Mouse (Mus musculus) C2C12 (cell line): ENCODE results near the gene Snca. TPM values are rescaled to one million over a fixed set of nuclear protein-coding genes. Genes with fewer than 3 reads are reported as not detected.

ENCODE experiments used
- H3K27me3 ChIP-seq: one replicate; pipeline ENCODE4 v1.6.1; 2011; ENCODE audit not compliant: control insufficient read depth, insufficient read depth, insufficient read length
- H3K36me3 ChIP-seq: one replicate; pipeline ENCODE4 v1.6.1; 2011; ENCODE audit not compliant: control insufficient read depth, insufficient read depth
- H3K4me3 ChIP-seq: one replicate; pipeline ENCODE4 v1.5.1; 2011; ENCODE audit warnings: mild to moderate bottlenecking, control low read depth; ENCODE audit not compliant: poor library complexity, insufficient read depth, severe bottlenecking
- H3K79me2 ChIP-seq: one replicate; pipeline ENCODE4 v1.6.1; 2011; ENCODE audit not compliant: control insufficient read depth, insufficient read depth
- H3K79me3 ChIP-seq: one replicate; pipeline ENCODE4 v1.6.1; 2011; ENCODE audit warnings: low read depth, control low read depth
- H3ac ChIP-seq: one replicate; pipeline ENCODE3; 2011; ENCODE audit warnings: low read depth; ENCODE audit not compliant: control insufficient read depth, insufficient read length
- CEBPB ChIP-seq: IDR thresholded peaks from one replicate; pipeline ENCODE4 v1.6.1; 2011; ENCODE audit warnings: low read depth, mild to moderate bottlenecking, control low read depth, moderate library complexity
- CTCF ChIP-seq: IDR thresholded peaks from one replicate; pipeline ENCODE4 v1.5.1; 2011; ENCODE audit not compliant: control insufficient read depth, insufficient read depth, insufficient read length
- FOSL1 ChIP-seq: IDR thresholded peaks from one replicate; pipeline ENCODE4 v1.8.0; 2011; ENCODE audit warnings: mild to moderate bottlenecking, low read length; ENCODE audit not compliant: poor library complexity, insufficient read depth, severe bottlenecking
- MAX ChIP-seq: IDR thresholded peaks from one replicate; pipeline ENCODE4 v1.6.1; 2011; ENCODE audit warnings: mild to moderate bottlenecking, control low read depth
- MYOD1 ChIP-seq: IDR thresholded peaks from one replicate; pipeline ENCODE4 v1.6.1; 2011; ENCODE audit warnings: low read depth; ENCODE audit not compliant: control insufficient read depth, insufficient read length
- MYOG ChIP-seq: IDR thresholded peaks from one replicate; pipeline ENCODE4 v1.6.1; 2011; ENCODE audit not compliant: control insufficient read depth, insufficient read length; ENCODE audit errors: extremely low read depth
- USF1 ChIP-seq: IDR thresholded peaks from one replicate; pipeline ENCODE4 v1.6.1; 2011; ENCODE audit warnings: low read depth, mild to moderate bottlenecking, control low read depth, moderate library complexity
- polyA plus RNA-seq: library from polyadenylated mRNA; unstranded; fragments of >200 nt; fragmentation: generic; extraction: Trizol; gene quantifications from one replicate; pipeline ENCODE4 v1.2.1, GENCODE M21; 2012; ENCODE audit warnings: missing spikeins

The Snca gene
- polyA plus RNA-seq, 1 experiment: 0.49 TPM

DNA sequence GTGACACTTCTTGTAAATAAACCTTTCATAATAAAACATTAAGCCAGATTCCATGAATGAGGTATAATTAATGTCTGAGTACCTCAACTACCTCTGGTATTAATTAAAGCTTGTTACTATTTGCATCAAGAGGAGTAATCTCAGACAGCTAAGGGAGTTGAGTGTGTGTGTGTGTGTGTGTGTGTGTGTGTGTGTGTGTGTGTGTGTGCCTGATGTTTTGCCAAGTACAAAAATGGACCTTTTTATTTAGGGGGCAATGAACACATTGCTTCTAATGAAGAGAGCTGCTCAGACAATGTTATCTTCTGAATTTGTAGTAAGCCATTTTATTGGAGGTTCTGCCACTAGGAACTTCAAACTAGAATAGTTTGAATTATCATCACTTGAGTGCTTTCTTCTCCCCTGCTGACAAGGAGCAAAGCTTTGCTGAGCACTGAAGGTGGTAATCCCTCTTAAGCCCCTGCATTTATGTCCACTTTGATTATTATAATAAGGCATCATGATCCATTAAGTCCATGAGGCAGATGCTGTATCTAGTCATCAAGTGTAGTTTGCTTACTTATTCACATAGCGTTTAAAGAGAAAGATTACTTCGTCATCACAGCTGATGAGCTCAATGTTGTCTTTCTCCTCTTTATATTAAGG is 88.1 kb downstream of the Snca start:
- TF ChIP-seq FOSL1 (no peak), CTCF (no peak), USF1 (no peak)
- Histone ChIP-seq H3K79me2 (no peaks in the 10 kb centered on the region), H3K27me3 (no peaks in the 10 kb centered on the region), H3K79me3 (no peaks in the 10 kb centered on the region), H3K36me3 (no peaks in the 10 kb centered on the region), H3ac (no peak overlapping the region), H3K4me3 (no peak overlapping the region)

DNA sequence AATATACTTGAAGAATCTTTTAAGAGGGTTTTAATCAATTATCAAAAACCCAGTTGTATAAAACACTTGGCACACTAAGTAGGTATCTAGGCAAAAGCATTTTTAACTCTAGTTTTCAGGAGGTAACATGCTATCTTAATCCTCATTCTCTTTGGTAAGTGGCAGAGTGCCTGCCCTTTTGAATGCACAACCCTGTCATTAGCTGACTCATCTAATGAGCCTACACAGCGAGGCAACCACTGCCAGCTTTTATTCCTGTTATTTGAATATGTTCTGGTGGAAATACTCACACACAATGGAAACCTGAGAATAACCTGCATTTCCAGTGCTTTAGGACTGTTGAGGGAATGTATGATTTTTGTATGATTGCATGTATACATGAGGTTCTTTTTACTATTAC is 89.9 kb downstream of the Snca start:
- TF ChIP-seq FOSL1 (no peak), CTCF (no peak), MAX (no peak), MYOG (no peak), CEBPB (no peak), MYOD1 (no peak), USF1 (no peak)
- Histone ChIP-seq H3K36me3 (no peaks in the 10 kb centered on the region), H3K4me3 (no peak overlapping the region), H3ac (no peak overlapping the region), H3K79me3 (no peaks in the 10 kb centered on the region), H3K27me3 (no peaks in the 10 kb centered on the region), H3K79me2 (no peaks in the 10 kb centered on the region)

DNA sequence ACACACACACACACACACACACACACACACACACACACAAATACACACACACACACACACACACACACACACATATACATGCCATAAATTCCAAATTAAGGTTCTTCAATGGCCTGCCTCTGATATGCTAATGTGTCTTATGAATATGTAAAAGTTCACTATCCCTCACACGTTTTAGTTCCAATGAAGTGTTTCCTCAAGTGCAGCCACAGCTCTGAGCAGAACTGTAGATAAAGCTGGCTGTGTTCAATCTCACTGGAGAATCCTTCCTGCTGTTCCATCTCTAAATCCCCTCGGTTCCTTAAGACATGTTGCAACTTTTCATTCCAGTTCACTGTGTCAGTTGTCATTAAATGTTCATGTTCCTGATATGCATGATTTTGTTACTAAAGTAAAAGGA is 98.5 kb downstream of the Snca start:
- TF ChIP-seq CEBPB (no peak), MYOG (no peak), MYOD1 (no peak), USF1 (no peak), CTCF (no peak), FOSL1 (no peak), MAX (no peak)
- Histone ChIP-seq H3K79me2 (no peaks in the 10 kb centered on the region), H3ac (no peak overlapping the region), H3K79me3 (no peaks in the 10 kb centered on the region), H3K27me3 (no peaks in the 10 kb centered on the region), H3K4me3 (no peak overlapping the region), H3K36me3 (no peaks in the 10 kb centered on the region)

DNA sequence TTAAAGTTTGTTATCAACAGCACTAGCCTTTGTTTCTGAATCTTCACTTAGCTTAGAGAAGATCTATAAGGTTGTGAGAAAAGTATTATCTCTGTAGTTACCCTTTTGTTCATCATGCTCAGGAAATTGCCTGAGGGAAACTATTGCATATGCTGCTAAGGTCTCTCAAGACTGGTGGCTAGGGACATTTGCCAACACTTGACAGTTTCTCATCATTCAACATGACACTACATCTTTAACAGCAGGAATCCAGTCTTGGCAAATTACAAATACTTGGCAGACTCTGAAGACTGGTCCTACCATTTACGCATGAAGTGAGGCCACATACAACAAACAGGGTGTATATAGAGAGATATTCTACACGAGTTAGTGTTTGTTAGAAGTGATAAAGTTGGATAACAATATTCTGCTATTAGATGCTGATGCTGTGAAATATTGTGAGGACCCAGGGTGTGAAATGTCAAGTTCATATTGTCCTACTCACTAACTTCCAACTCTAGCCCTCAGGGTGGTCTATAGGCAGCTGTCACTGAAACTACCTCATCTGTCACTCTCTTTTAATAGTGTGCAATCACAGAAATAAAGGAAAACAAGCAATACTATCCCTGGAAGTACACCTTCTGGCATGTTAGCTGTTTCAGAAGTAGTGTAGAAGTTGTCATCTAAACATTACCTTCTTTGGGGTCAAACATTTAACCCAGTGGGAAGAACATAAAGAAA is 105.4 kb downstream of the Snca start:
- H3K4me3 ChIP-seq: no peak overlapping the region
- no peak for TF ChIP-seq CTCF
- no peak for TF ChIP-seq MAX
- no peak for TF ChIP-seq USF1
- TF ChIP-seq MYOG: no peak
- TF ChIP-seq CEBPB: no peak
- TF ChIP-seq MYOD1: no peak
- no peak for TF ChIP-seq FOSL1
- no peaks in the 10 kb centered on the region for H3K36me3 ChIP-seq
- H3K27me3 ChIP-seq: no peaks in the 10 kb centered on the region
- no peak overlapping the region for H3ac ChIP-seq
- H3K79me2 ChIP-seq: no peaks in the 10 kb centered on the region
- no peaks in the 10 kb centered on the region for H3K79me3 ChIP-seq

DNA sequence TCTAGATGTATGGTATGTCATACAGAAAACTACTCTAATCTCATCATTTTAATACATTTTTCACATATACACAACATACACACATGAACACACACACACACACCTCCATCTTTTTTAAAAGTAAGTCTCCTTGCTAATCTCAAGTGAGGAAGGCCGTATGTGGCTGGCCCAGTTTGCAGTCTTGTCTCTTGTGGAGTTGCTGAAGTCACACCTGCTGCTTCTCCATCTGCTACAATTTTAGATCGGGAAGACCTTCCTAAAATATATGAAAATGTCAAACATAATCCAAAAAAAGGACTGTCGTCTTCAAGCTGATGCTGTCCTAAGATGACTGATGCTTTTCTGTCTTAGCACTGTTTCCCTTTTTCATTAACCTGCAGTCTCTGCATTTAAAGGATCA is 112.1 kb downstream of the Snca start:
- Histone ChIP-seq H3K79me2 (no peaks in the 10 kb centered on the region), H3K27me3 (no peaks in the 10 kb centered on the region), H3K4me3 (no peak overlapping the region), H3K36me3 (no peaks in the 10 kb centered on the region), H3K79me3 (no peaks in the 10 kb centered on the region), H3ac (no peak overlapping the region)
- TF ChIP-seq USF1 (no peak), MAX (no peak), CTCF (no peak), MYOD1 (no peak), MYOG (no peak), CEBPB (no peak), FOSL1 (no peak)

DNA sequence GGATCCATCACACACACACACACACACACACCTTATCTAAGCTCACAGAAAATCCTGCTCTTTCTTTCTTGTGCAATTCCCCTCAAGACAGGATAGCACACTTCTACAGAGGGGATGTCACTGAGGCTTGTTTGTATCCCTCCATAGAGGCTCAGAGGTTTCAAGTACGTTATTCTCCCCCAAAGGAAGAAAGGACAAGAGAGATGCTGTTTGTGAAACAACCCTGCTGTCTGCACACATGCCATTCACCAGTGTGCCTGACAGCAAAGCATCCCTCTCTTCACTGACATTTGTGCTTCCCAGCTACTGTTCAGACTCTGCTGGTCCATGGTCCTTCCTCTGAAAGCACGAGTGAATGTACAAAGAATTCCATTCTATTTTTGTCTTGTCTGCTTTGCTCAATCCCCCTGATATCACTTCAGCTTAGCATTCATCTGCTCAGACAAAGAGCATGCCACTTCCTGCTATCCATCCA is 119.6 kb downstream of the Snca start:
- no peaks in the 10 kb centered on the region for H3K27me3 ChIP-seq
- H3K36me3 ChIP-seq: no peaks in the 10 kb centered on the region

More for the DNA sequence above, 119.6 kb downstream of the Snca start:
- Histone ChIP-seq H3K4me3 (no peak overlapping the region), H3K79me3 (no peaks in the 10 kb centered on the region), H3ac (no peak overlapping the region), H3K79me2 (no peaks in the 10 kb centered on the region)
- TF ChIP-seq CEBPB (no peak), MYOD1 (no peak), MYOG (no peak), USF1 (no peak), FOSL1 (no peak)
